Mouse (Mus musculus) liver, adult 2 months (tissue): ENCODE results near the gene Nt5c2. TPM values are rescaled to one million over a fixed set of nuclear protein-coding genes. Genes with fewer than 3 reads are reported as not detected.

Experiments used
- DNase-seq: peaks from one replicate; pipeline ENCODE4 v3.0.0-alpha.2; 2011; ENCODE audit warnings: low read depth, low spot score; ENCODE audit errors: extremely low read depth
- H3K27ac ChIP-seq: fragments of 200-500 bp; replicated peaks from 2 replicates; pipeline ENCODE4 v1.5.1; 2012; ENCODE audit warnings: low read depth, mild to moderate bottlenecking, control low read depth, inconsistent platforms, low read length; ENCODE audit not compliant: insufficient read depth
- H3K27me3 ChIP-seq: fragments of 200-500 bp; 2 replicates; pipeline ENCODE4 v1.6.1; 2012; ENCODE audit warnings: mild to moderate bottlenecking, moderate library complexity, low read length, inconsistent platforms; ENCODE audit not compliant: control insufficient read depth, insufficient read depth
- H3K36me3 ChIP-seq: fragments of 200-500 bp; 2 replicates; pipeline ENCODE4 v1.6.1; 2012; ENCODE audit warnings: low read length, inconsistent platforms; ENCODE audit not compliant: control insufficient read depth, insufficient read depth
- H3K4me1 ChIP-seq: fragments of 200-500 bp; 2 replicates; pipeline ENCODE4 v1.6.1; 2011; ENCODE audit warnings: low read length; ENCODE audit not compliant: control insufficient read depth, insufficient read depth
- H3K4me3 ChIP-seq: fragments of 200-500 bp; 2 replicates; pipeline ENCODE4 v1.5.1; 2011; ENCODE audit warnings: low read depth, mild to moderate bottlenecking, control low read depth, low read length, moderate library complexity; ENCODE audit not compliant: insufficient read depth
- H3K79me2 ChIP-seq: fragments of 200-500 bp; 2 replicates; pipeline ENCODE4 v1.6.1; 2012; ENCODE audit warnings: inconsistent platforms, mild to moderate bottlenecking, low read length, moderate library complexity; ENCODE audit not compliant: control insufficient read depth, insufficient read depth
- H3K9ac ChIP-seq: fragments of 200-500 bp; 2 replicates; pipeline ENCODE4 v1.6.1; 2012; ENCODE audit warnings: low read depth, mild to moderate bottlenecking, control low read depth, inconsistent platforms, low read length
- CTCF ChIP-seq: fragments of 200-500 bp; IDR thresholded peaks from 2 replicates; pipeline ENCODE4 v1.5.1; 2011; ENCODE audit warnings: low read depth, low read length, control low read depth
- POLR2A ChIP-seq: fragments of 200-500 bp; IDR thresholded peaks from 2 replicates; pipeline ENCODE4 v1.6.1; 2011; ENCODE audit warnings: low read length, control low read depth; ENCODE audit not compliant: insufficient read depth; ENCODE audit errors: extremely low read depth
- WGBS: fragments of 180-500 bp; shearing (Covaris S2); methylation state at CpG from one replicate; pipeline ENCODE4 v1.1.7; 2018; 5-methylcytosine and 5-hydroxymethylcytosine counted together
- polyA plus RNA-seq: library from polyadenylated mRNA; depleted of rRNA; stranded (reverse); fragments of >200 nt; gene quantifications from 2 replicates; pipeline ENCODE4 v1.2.3, GENCODE M21; 2012
- total RNA-seq: library from RNA; depleted of rRNA; stranded (reverse); fragments of >200 nt; gene quantifications from 2 replicates; pipeline ENCODE4 v1.2.3, GENCODE M21; 2014

The Nt5c2 gene
- total and polyA plus RNA-seq, 2 experiments = 7.5 to 12.6 TPM

GRCm38 (mm10) chr19:46856232-46856631 is 158.7 kb downstream of the Nt5c2 start:
- no peaks in the 10 kb centered on the region for H3K4me1 ChIP-seq
- no peak overlapping the region for H3K27ac ChIP-seq
- no peak for DNase-seq
- no peaks in the 10 kb centered on the region for H3K27me3 ChIP-seq
- no peaks in the 10 kb centered on the region; the same call in 1 of the 2 replicates for H3K36me3 ChIP-seq
- no peak for TF ChIP-seq POLR2A
- no peak for TF ChIP-seq CTCF
- H3K79me2 ChIP-seq = no peaks in the 10 kb centered on the region
- 80% methylated on average over 6 of the region's 6 CpGs for WGBS
- H3K9ac ChIP-seq = no peak overlapping the region
- H3K4me3 ChIP-seq = no peak overlapping the region

- DNase-seq = peak; percentile 7
- no peak overlapping the region for H3K4me3 ChIP-seq
- H3K9ac ChIP-seq = no peak overlapping the region
- H3K4me1 ChIP-seq = no peaks in the 10 kb centered on the region; the same call in 1 of the 2 replicates
- no peak for TF ChIP-seq POLR2A
- no peak for TF ChIP-seq CTCF
- 75% methylated on average over 9 of the region's 9 CpGs for WGBS
- H3K79me2 ChIP-seq = no peaks in the 10 kb centered on the region; the same call in 1 of the 2 replicates
- H3K27ac ChIP-seq = no peak overlapping the region
- H3K27me3 ChIP-seq = no peaks in the 10 kb centered on the region
- no peaks in the 10 kb centered on the region for H3K36me3 ChIP-seq
Measured at GRCm38 (mm10) chr19:46849443-46849997, 165.4 kb downstream of the Nt5c2 start.

GRCm38 (mm10) chr19:46848381-46849268 is 166.3 kb downstream of the Nt5c2 start:
- Histone ChIP-seq H3K4me1 (no peaks in the 10 kb centered on the region; the same call in 1 of the 2 replicates), H3K36me3 (no peaks in the 10 kb centered on the region), H3K4me3 (no peak overlapping the region), H3K27ac (no peak overlapping the region), H3K79me2 (no peaks in the 10 kb centered on the region; the same call in 1 of the 2 replicates), H3K27me3 (no peaks in the 10 kb centered on the region), H3K9ac (no peak overlapping the region)
- TF ChIP-seq CTCF = no peak
- no peak for TF ChIP-seq POLR2A
- DNase-seq = no peak
- WGBS = 93% methylated on average over 14 of the region's 14 CpGs

GRCm38 (mm10) chr19:46846459-46846858 is 168.5 kb downstream of the Nt5c2 start:
- H3K36me3 ChIP-seq = no peaks in the 10 kb centered on the region
- no peak overlapping the region for H3K9ac ChIP-seq
- DNase-seq = peak; percentile 13
- no peak overlapping the region for H3K4me3 ChIP-seq
- 76% methylated on average over 5 of the region's 5 CpGs for WGBS
- no peak overlapping the region for H3K27ac ChIP-seq
- no peak for TF ChIP-seq CTCF
- TF ChIP-seq POLR2A = no peak
- no peaks in the 10 kb centered on the region; the same call in 1 of the 2 replicates for H3K79me2 ChIP-seq
- H3K27me3 ChIP-seq = no peaks in the 10 kb centered on the region
- no peaks in the 10 kb centered on the region; the same call in 1 of the 2 replicates for H3K4me1 ChIP-seq

- no peak overlapping the region for H3K9ac ChIP-seq
- no peaks in the 10 kb centered on the region; the same call in 1 of the 2 replicates for H3K4me1 ChIP-seq
- H3K4me3 ChIP-seq = no peak overlapping the region
- H3K79me2 ChIP-seq = no peaks in the 10 kb centered on the region; the same call in 1 of the 2 replicates
- H3K27me3 ChIP-seq = no peaks in the 10 kb centered on the region
- DNase-seq = peak; percentile 59
- H3K36me3 ChIP-seq = no peaks in the 10 kb centered on the region
- WGBS = 52% methylated on average over 7 of the region's 7 CpGs
- H3K27ac ChIP-seq = no peak overlapping the region
- TF ChIP-seq POLR2A = no peak
- peak; percentile 22; the same call in 1 of the 2 replicates for TF ChIP-seq CTCF
Measured at GRCm38 (mm10) chr19:46846056-46846455, 168.9 kb downstream of the Nt5c2 start.

GRCm38 (mm10) chr19:46843030-46843429 is 171.9 kb downstream of the Nt5c2 start:
- Histone ChIP-seq H3K27ac (no peak overlapping the region), H3K27me3 (no peaks in the 10 kb centered on the region), H3K36me3 (no peaks in the 10 kb centered on the region), H3K4me1 (no peaks in the 10 kb centered on the region; the same call in 1 of the 2 replicates), H3K4me3 (no peak overlapping the region), H3K79me2 (no peaks in the 10 kb centered on the region), H3K9ac (no peak overlapping the region)
- no peak for DNase-seq
- TF ChIP-seq POLR2A (no peak), CTCF (no peak)
- WGBS = 69% methylated on average over 2 of the region's 2 CpGs
